Mouse (Mus musculus) ES-Bruce4 (cell line): ENCODE data around the gene Styx. TPM values are rescaled to one million over a fixed set of nuclear protein-coding genes. Genes with fewer than 3 reads are reported as not detected.

Source experiments
- H3K27ac ChIP-seq: 2 replicates; pipeline ENCODE4 v1.5.1; 2012; ENCODE audit warnings: low read length, inconsistent platforms; ENCODE audit not compliant: insufficient read depth
- H3K27me3 ChIP-seq: 2 replicates; pipeline ENCODE4 v1.6.1; 2012; ENCODE audit warnings: mild to moderate bottlenecking, low read length, inconsistent platforms; ENCODE audit not compliant: control insufficient read depth, poor library complexity, insufficient read depth, severe bottlenecking
- H3K36me3 ChIP-seq: 2 replicates; pipeline ENCODE4 v1.6.1; 2012; ENCODE audit warnings: inconsistent platforms, mild to moderate bottlenecking, low read length, moderate library complexity; ENCODE audit not compliant: control insufficient read depth, poor library complexity, insufficient read depth, severe bottlenecking
- H3K4me1 ChIP-seq: one replicate; pipeline ENCODE4 v1.8.1; 2011; ENCODE audit warnings: low read length; ENCODE audit not compliant: control insufficient read depth, insufficient read depth
- H3K4me3 ChIP-seq: 2 replicates; pipeline ENCODE4 v1.5.1; 2011; ENCODE audit warnings: low read depth, mild to moderate bottlenecking, low read length
- H3K9ac ChIP-seq: 2 replicates; pipeline ENCODE4 v1.6.1; 2012; ENCODE audit warnings: low read depth, mild to moderate bottlenecking, inconsistent platforms; ENCODE audit not compliant: poor library complexity, severe bottlenecking
- H3K9me3 ChIP-seq: replicated peaks from 2 replicates; pipeline ENCODE4 v1.6.1; 2012; ENCODE audit warnings: mild to moderate bottlenecking, low read length, inconsistent platforms; ENCODE audit not compliant: control insufficient read depth, poor library complexity, insufficient read depth, severe bottlenecking
- CTCF ChIP-seq: IDR thresholded peaks from one replicate; pipeline ENCODE4 v1.8.1; 2011; ENCODE audit warnings: low read depth, low read length
- EP300 ChIP-seq: IDR thresholded peaks from 2 replicates; pipeline ENCODE4 v1.6.1; 2011; ENCODE audit warnings: low read depth, low read length; ENCODE audit not compliant: insufficient read depth
- POLR2A ChIP-seq: IDR thresholded peaks from one replicate; pipeline ENCODE4 v1.8.1; 2011; ENCODE audit warnings: low read length; ENCODE audit not compliant: insufficient read depth
- polyA plus RNA-seq: library from polyadenylated mRNA; stranded (reverse); fragments of >200 nt; gene quantifications from 2 replicates; pipeline ENCODE4 v1.2.4, GENCODE M21; 2011; ENCODE audit warnings: low read depth; ENCODE audit not compliant: missing spikeins, insufficient read depth, insufficient read length

The Styx gene
- polyA plus RNA-seq, 1 experiment = 36.7 TPM

GRCm38 (mm10) chr14:45451090-45451489 lies 100.2 kb downstream of the Styx start:
- Histone ChIP-seq H3K9ac (no peak overlapping the region), H3K36me3 (no peaks in the 10 kb centered on the region), H3K27me3 (no peaks in the 10 kb centered on the region), H3K4me3 (no peak overlapping the region), H3K9me3 (no peaks in the 10 kb centered on the region), H3K4me1 (peaks cover 10% of the 10 kb centered on the region), H3K27ac (no peak overlapping the region)
- TF ChIP-seq POLR2A (no peak), CTCF (no peak)

- H3K9ac ChIP-seq = no peak overlapping the region
- no peak for TF ChIP-seq POLR2A
- no peak for TF ChIP-seq EP300
- H3K4me3 ChIP-seq = no peak overlapping the region
- H3K27me3 ChIP-seq = no peaks in the 10 kb centered on the region
- no peaks in the 10 kb centered on the region for H3K9me3 ChIP-seq
- no peak overlapping the region for H3K27ac ChIP-seq
- H3K36me3 ChIP-seq = no peaks in the 10 kb centered on the region
- H3K4me1 ChIP-seq = peaks cover 13% of the 10 kb centered on the region
These were observed 101.3 kb downstream of the Styx start for GRCm38 (mm10) chr14:45452148-45452547.

- H3K4me3 ChIP-seq = no peak overlapping the region
- peak overlapping the region; percentile 52; the same call in 1 of the 2 replicates for H3K27ac ChIP-seq
- no peaks in the 10 kb centered on the region for H3K36me3 ChIP-seq
- TF ChIP-seq CTCF (no peak), POLR2A (no peak), EP300 (no peak)
- H3K27me3 ChIP-seq = no peaks in the 10 kb centered on the region
- H3K4me1 ChIP-seq = peaks cover 13% of the 10 kb centered on the region
- no peaks in the 10 kb centered on the region for H3K9me3 ChIP-seq
- H3K9ac ChIP-seq = no peak overlapping the region
These were observed 102.1 kb downstream of the Styx start for GRCm38 (mm10) chr14:45452861-45453512.

GRCm38 (mm10) chr14:45453538-45454233 lies 102.8 kb downstream of the Styx start:
- Histone ChIP-seq H3K36me3 (no peaks in the 10 kb centered on the region), H3K9me3 (no peaks in the 10 kb centered on the region), H3K27ac (peak overlapping the region; percentile 52; the same call in 1 of the 2 replicates), H3K4me3 (no peak overlapping the region), H3K4me1 (peaks cover 13% of the 10 kb centered on the region), H3K27me3 (no peaks in the 10 kb centered on the region), H3K9ac (no peak overlapping the region)
- TF ChIP-seq CTCF (no peak), POLR2A (no peak), EP300 (no peak)

- Histone ChIP-seq H3K9me3 (no peaks in the 10 kb centered on the region), H3K9ac (no peak overlapping the region), H3K27ac (peak overlapping the region; percentile 64), H3K36me3 (peaks cover 6% of the 10 kb centered on the region), H3K4me3 (no peak overlapping the region), H3K27me3 (no peaks in the 10 kb centered on the region), H3K4me1 (peaks cover 13% of the 10 kb centered on the region)
- no peak for TF ChIP-seq CTCF
- no peak for TF ChIP-seq POLR2A
- TF ChIP-seq EP300 = no peak
These were observed 105.0 kb downstream of the Styx start for GRCm38 (mm10) chr14:45455651-45456501.
